Mouse (Mus musculus) heart, postnatal 0 days (tissue): ENCODE measurements around the gene Lsm14b.

Experiments
- CTCF ChIP-seq: IDR thresholded peaks from 2 replicates; pipeline ENCODE4 v1.5.1; 2016; ENCODE audit warnings: antibody characterized with exemption, control low read depth, low read depth
- EP300 ChIP-seq: IDR thresholded peaks from 2 replicates; pipeline ENCODE4 v1.6.1; 2016; ENCODE audit warnings: antibody characterized with exemption, low read depth

DNA sequence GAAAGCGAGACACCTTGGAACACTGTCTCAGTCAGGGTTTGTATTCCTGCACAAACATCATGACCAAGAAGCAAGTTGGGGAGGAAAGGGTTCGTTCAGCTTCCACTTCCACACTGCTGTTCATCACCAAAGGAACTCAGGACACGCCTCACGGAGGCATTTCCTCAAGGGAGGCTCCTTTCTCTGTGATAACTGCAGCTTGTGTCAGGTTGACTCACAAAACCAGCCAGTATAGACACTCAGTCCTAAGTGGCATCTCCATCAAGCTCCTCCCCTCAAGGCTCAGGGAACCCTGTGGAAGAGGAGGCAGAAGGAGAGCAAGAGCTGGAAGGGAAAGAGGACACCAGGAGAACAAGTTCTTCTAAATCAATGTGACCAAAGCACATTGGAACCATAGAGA is 26.4 kb upstream of the Lsm14b start:
- TF ChIP-seq CTCF (no peak), EP300 (no peak)
